Mouse (Mus musculus) hindbrain, embryonic 11.5 days (tissue): ENCODE measurements around the gene Akap9. TPM values are rescaled to one million over a fixed set of nuclear protein-coding genes. Genes with fewer than 3 reads are reported as not detected.

Source experiments
- ATAC-seq: fragments of 200-750 bp; cut with Nextera tagmentation; 2 replicates; pipeline ENCODE4 v1.8.0; 2017; ENCODE audit warnings: mild to moderate bottlenecking, moderate TSS enrichment, moderate library complexity; ENCODE audit not compliant: low FRiP score
- DNase-seq: peaks from one replicate; pipeline ENCODE4 v3.0.0-alpha.2; 2015; ENCODE audit warnings: low spot score
- H3K27ac ChIP-seq: fragments of 300-500 bp; sonication (generic); 2 replicates; pipeline ENCODE4 v1.5.1; 2014; ENCODE audit warnings: mild to moderate bottlenecking, low read depth, low read length
- H3K27me3 ChIP-seq: fragments of 300-500 bp; sonication (generic); 2 replicates; pipeline ENCODE4 v1.6.1; 2014; ENCODE audit warnings: mild to moderate bottlenecking, low read length, moderate library complexity, mixed read lengths; ENCODE audit not compliant: control insufficient read depth, insufficient read depth
- H3K36me3 ChIP-seq: fragments of 300-500 bp; sonication (generic); 2 replicates; pipeline ENCODE4 v1.6.1; 2014; ENCODE audit warnings: mild to moderate bottlenecking, low read length, moderate library complexity, mixed read lengths; ENCODE audit not compliant: control insufficient read depth, insufficient read depth
- H3K4me1 ChIP-seq: fragments of 300-500 bp; sonication (generic); replicated peaks from 2 replicates; pipeline ENCODE4 v1.6.1; 2014; ENCODE audit warnings: low read length, mixed read lengths; ENCODE audit not compliant: control insufficient read depth, insufficient read depth
- H3K4me2 ChIP-seq: fragments of 300-500 bp; sonication (generic); replicated peaks from 2 replicates; pipeline ENCODE4 v1.6.1; 2014; ENCODE audit warnings: mild to moderate bottlenecking, low read depth, low read length
- H3K4me3 ChIP-seq: fragments of 300-500 bp; sonication (generic); 2 replicates; pipeline ENCODE4 v1.5.1; 2014; ENCODE audit warnings: low read depth, low read length
- H3K9ac ChIP-seq: fragments of 300-500 bp; sonication (generic); 2 replicates; pipeline ENCODE4 v1.6.1; 2014; ENCODE audit warnings: low read depth, low read length
- H3K9me3 ChIP-seq: fragments of 300-500 bp; sonication (generic); 2 replicates; pipeline ENCODE4 v1.6.1; 2016; ENCODE audit warnings: low read length; ENCODE audit not compliant: control insufficient read depth
- WGBS: fragments of 180-500 bp; shearing (Covaris S2); extraction: QIAGEN DNeasy Blood & Tissue Kit; methylation state at CpG from one replicate; pipeline ENCODE4 v1.1.7; 2014; 5-methylcytosine and 5-hydroxymethylcytosine counted together
- polyA plus RNA-seq: library from polyadenylated mRNA; unstranded; fragments of >200 nt; fragmentation: Nextera tagmentation; extraction: Ambion mirVana; gene quantifications from 2 replicates; pipeline ENCODE4 v1.2.1, GENCODE M21; 2014

Gene Akap9
- polyA plus RNA-seq, 1 experiment from 2014 or later, result 214 TPM

DNA sequence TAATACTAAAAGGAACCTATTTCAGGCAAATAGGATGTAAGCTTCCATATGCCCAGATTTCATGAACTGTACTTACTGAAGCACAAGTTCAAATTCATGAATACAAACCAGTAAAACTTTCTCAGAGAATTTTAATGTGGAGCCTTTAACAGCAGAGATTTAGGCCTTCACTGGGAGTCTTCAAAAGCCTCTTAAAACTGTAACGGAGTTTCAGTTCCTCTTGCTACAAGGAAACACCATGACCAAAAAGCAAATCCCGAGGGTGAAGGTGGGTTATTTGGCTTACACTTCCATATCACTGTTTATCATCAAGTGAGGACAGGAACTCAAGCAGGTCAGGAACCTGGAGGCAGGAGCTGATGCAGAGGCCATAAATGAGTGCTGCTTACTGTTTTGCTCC, 153.7 kb downstream of the Akap9 start:
- no peak overlapping the region for H3K4me2 ChIP-seq
- no peak overlapping the region for H3K27ac ChIP-seq
- no peaks in the 10 kb centered on the region for H3K4me1 ChIP-seq
- no peak overlapping the region for H3K9ac ChIP-seq
- H3K9me3 ChIP-seq, result no peaks in the 10 kb centered on the region
- DNase-seq, result no peak
- 93% methylated on average over 2 of the region's 2 CpGs for WGBS
- no peak for ATAC-seq
- H3K27me3 ChIP-seq, result no peaks in the 10 kb centered on the region
- H3K4me3 ChIP-seq, result no peak overlapping the region
- peaks cover 17% of the 10 kb centered on the region; the same call in 1 of the 2 replicates for H3K36me3 ChIP-seq

DNA sequence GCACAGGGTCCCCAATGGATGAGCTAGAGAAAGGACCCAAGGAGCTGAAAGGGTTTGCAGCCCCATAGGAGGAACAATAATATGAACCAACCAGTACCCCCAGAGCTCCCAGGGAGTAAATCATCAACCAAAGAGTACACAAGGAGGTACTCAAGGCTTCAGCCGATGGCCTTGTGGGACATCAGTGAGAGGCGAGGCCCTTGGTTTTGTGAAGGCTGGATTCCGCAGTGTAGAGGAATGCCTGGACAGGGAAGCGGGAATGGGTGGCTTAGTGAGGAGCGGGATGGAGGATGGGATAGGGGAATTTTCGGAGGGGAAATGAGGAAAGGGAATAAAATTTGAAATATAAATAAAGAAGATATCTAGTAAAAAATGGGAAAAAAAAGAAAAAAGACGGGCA, 157.1 kb downstream of the Akap9 start:
- 92% methylated on average over 7 of the region's 7 CpGs for WGBS
- H3K9me3 ChIP-seq, result no peaks in the 10 kb centered on the region
- H3K9ac ChIP-seq, result no peak overlapping the region
- no peak overlapping the region for H3K4me2 ChIP-seq
- DNase-seq, result no peak
- H3K4me3 ChIP-seq, result no peak overlapping the region
- no peaks in the 10 kb centered on the region for H3K27me3 ChIP-seq
- ATAC-seq, result no peak
- H3K4me1 ChIP-seq, result no peaks in the 10 kb centered on the region
- H3K27ac ChIP-seq, result no peak overlapping the region
- H3K36me3 ChIP-seq, result peaks cover 23% of the 10 kb centered on the region; the same call in 1 of the 2 replicates

DNA sequence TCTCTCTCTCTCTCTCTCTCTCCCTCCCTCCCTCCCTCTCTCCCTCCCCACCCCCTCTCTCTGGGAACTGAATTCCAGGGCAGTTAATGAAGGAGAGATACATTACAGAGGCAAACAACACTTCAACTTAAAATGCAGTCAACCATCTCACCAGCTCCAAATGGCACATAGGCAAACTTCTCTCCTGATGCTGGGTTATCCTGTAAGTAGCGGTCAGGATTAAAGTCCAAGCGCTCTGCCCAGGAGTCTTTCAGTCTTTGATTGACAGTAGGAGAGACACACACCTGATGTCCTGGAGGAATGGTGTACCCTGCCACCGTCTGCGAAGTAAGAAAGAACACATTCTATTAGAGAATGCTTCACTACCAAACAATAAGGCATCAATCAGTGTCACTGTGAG, 158.5 kb downstream of the Akap9 start:
- DNase-seq (no peak), ATAC-seq (no peak)
- H3K4me2 ChIP-seq, result no peak overlapping the region
- H3K4me3 ChIP-seq, result no peak overlapping the region
- H3K27ac ChIP-seq, result no peak overlapping the region
- no peaks in the 10 kb centered on the region for H3K4me1 ChIP-seq
- no peaks in the 10 kb centered on the region for H3K9me3 ChIP-seq
- H3K9ac ChIP-seq, result no peak overlapping the region
- H3K36me3 ChIP-seq, result peaks cover 21% of the 10 kb centered on the region; the same call in 1 of the 2 replicates
- 85% methylated on average over 4 of the region's 4 CpGs for WGBS
- H3K27me3 ChIP-seq, result no peaks in the 10 kb centered on the region

DNA sequence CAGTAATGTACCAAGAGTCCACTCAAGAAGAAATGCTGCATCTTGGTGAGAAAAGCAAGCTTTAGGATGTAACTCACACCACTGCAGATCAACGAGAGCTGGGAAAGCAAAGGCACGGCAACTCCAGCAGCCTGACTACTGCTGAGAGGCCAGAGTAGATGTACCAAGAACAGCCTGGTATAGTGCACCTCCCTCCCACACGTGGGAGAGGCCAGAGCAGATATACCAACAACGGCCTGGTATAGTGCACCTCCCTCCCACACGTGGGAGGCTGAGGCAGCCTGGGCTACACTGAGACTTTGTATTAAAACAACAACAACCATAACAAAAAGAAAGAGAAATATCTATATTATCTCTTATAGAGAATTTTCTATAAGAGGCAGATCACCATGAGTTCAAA, 160.3 kb downstream of the Akap9 start:
- H3K27ac ChIP-seq, result no peak overlapping the region
- no peak overlapping the region for H3K9ac ChIP-seq
- H3K4me3 ChIP-seq, result no peak overlapping the region
- no peak for DNase-seq
- H3K4me2 ChIP-seq, result no peak overlapping the region
- no peaks in the 10 kb centered on the region for H3K9me3 ChIP-seq
- H3K27me3 ChIP-seq, result no peaks in the 10 kb centered on the region
- peaks cover 23% of the 10 kb centered on the region; the same call in 1 of the 2 replicates for H3K36me3 ChIP-seq
- ATAC-seq, result no peak; the same call in 1 of the 2 replicates
- 85% methylated on average over 5 of the region's 5 CpGs for WGBS
- H3K4me1 ChIP-seq, result no peaks in the 10 kb centered on the region

DNA sequence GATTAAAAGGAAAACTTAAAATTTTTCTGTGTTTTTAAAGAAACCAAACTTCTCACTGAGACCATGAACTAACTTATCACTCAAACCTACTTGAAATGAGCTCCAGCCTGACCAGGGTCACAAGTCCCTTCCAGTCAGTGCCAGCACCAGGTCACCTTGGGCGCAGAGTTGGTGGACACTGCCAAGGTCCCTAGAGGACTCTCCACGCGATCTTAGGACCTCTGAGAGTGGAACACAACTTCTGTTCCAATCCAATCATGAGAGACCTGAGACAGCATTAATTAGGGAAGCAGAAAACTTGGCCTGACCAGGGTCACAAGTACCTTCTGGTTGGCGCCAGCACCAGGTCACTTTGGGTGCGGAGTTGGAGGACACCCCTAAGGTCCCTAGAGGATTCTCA, 166.6 kb downstream of the Akap9 start:
- no peak for ATAC-seq

DNA sequence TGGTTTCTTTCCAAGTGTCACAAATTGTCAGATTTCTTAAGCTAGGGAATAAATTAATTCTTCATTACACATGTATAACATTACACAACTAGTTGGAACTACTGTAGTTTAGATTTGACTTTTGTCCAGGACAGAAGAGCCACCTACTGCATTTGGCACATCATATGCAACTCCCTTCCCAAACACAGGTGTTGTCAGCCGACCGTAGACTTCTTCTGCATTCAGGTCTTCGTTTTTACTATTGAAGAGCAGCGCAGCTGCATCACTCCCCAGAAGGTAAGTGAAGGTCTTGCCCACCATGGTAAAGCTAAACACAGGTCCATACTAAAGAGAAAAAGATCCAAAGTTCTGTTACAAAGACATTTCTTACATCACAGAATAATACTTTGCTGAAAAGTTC, 173.2 kb downstream of the Akap9 start:
- Histone ChIP-seq H3K9me3 (no peaks in the 10 kb centered on the region), H3K36me3 (peaks cover 10% of the 10 kb centered on the region), H3K27me3 (no peaks in the 10 kb centered on the region), H3K4me3 (no peak overlapping the region), H3K9ac (no peak overlapping the region), H3K4me2 (no peak overlapping the region), H3K27ac (no peak overlapping the region), H3K4me1 (0 out of 2 replicates have a peak, but pooled peaks cover 2% of the 10 kb centered on the region)
- WGBS, result 93% methylated on average over 4 of the region's 4 CpGs
- ATAC-seq (no peak), DNase-seq (no peak)

More for the DNA sequence above, 166.6 kb downstream of the Akap9 start:
- H3K9me3 ChIP-seq, result no peaks in the 10 kb centered on the region
- H3K36me3 ChIP-seq, result peaks cover 13% of the 10 kb centered on the region; the same call in 1 of the 2 replicates
- 95% methylated on average over 5 of the region's 5 CpGs for WGBS
- no peak overlapping the region for H3K9ac ChIP-seq
- no peak overlapping the region for H3K4me2 ChIP-seq
- H3K27me3 ChIP-seq, result no peaks in the 10 kb centered on the region
- no peak for DNase-seq
- no peak overlapping the region for H3K4me3 ChIP-seq
- no peaks in the 10 kb centered on the region for H3K4me1 ChIP-seq
- H3K27ac ChIP-seq, result no peak overlapping the region

DNA sequence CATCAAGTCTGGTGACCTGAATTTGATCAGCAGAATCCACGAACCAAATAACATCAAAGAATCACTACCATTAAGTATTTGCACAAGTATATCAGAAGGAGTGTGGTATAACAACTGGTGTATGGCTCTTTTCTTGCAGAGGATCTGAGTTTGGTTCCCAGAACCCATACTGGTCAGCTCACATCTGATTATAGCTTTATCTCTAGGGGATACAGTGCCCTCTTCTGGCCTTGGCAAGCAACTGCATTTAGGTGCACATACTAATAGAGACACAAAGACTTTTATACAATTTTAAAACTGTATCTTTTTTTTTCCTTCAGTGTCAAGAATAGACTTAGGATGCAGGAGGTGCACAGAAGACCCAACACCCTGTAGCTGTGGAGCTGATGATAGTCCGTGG, 173.9 kb downstream of the Akap9 start:
- DNase-seq (no peak), ATAC-seq (no peak)
- no peak overlapping the region for H3K4me2 ChIP-seq
- no peak overlapping the region for H3K27ac ChIP-seq
- H3K4me1 ChIP-seq, result 0 out of 2 replicates have a peak, but pooled peaks cover 2% of the 10 kb centered on the region
- H3K9ac ChIP-seq, result no peak overlapping the region
- WGBS, result 91% methylated on average over 2 of the region's 2 CpGs
- no peaks in the 10 kb centered on the region for H3K27me3 ChIP-seq
- no peaks in the 10 kb centered on the region for H3K9me3 ChIP-seq
- peaks cover 10% of the 10 kb centered on the region for H3K36me3 ChIP-seq
- no peak overlapping the region for H3K4me3 ChIP-seq

DNA sequence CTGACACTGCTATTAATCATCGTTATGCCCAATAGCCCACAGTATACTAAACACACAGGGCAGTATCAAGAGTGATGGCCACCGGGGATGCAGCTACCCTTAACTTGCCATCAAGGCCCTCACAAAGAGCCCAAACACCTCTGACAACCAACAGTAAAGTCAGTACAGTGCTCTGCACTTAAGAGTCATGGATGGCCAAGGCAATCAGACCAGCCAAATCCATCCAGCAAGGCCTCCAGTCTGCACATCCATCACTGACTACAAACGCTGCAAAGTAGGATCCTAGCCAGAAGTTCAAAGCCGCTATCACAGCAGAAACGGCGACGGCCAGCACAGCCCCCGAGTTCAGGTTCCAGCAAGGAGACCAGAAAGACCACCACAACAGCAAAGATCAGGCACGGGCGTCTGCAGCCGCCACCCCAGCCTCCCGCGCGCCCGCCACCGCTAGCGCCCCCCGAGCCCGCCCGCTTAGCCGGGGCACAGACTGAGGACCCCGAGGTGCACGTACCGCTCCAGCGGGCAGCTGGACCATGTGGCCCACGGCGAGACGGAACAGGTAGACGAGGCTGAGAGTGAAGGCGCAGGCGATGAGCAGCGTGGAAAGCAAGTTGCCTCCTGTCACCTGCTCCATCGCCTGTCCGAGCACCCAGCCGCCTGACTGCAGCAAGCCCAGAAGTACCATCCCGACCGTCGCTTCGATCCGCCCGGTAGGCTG, 175.9 kb downstream of the Akap9 start:
- Histone ChIP-seq H3K4me2 (peak overlapping the region; percentile 51), H3K9me3 (no peaks in the 10 kb centered on the region), H3K4me1 (0 out of 2 replicates have a peak, but pooled peaks cover 2% of the 10 kb centered on the region), H3K4me3 (peak overlapping the region; percentile 81), H3K27me3 (no peaks in the 10 kb centered on the region), H3K9ac (peak overlapping the region; percentile 86), H3K36me3 (peaks cover 10% of the 10 kb centered on the region), H3K27ac (peak overlapping the region; percentile 90)
- ATAC-seq (peak; percentile 70), DNase-seq (no peak)
- 1% methylated on average over 40 of the region's 41 CpGs for WGBS
